Mouse (Mus musculus) kidney, adult 2 months (tissue): ENCODE measurements at regions not wholly inside any gene's neighbourhood (a gene's known extent, or its start where the extent isn't known, plus 50 kb on each side); places are given as distances from the start of the nearest gene placed in this dataset.

Source experiments
- DNase-seq: peaks from one replicate; pipeline ENCODE4 v3.0.0; 2021
- H3K27ac ChIP-seq: fragments of 200-500 bp; 2 replicates; pipeline ENCODE4 v1.5.1; 2012; ENCODE audit warnings: low read depth, low read length, control low read depth, inconsistent platforms; ENCODE audit not compliant: insufficient read depth
- H3K27me3 ChIP-seq: fragments of 200-500 bp; replicated peaks from 2 replicates; pipeline ENCODE4 v1.6.1; 2012; ENCODE audit warnings: mild to moderate bottlenecking, moderate library complexity, low read length, inconsistent platforms; ENCODE audit not compliant: control insufficient read depth, insufficient read depth
- H3K36me3 ChIP-seq: fragments of 200-500 bp; 2 replicates; pipeline ENCODE4 v1.6.1; 2012; ENCODE audit warnings: mild to moderate bottlenecking, moderate library complexity, low read length, inconsistent platforms; ENCODE audit not compliant: control insufficient read depth, insufficient read depth
- H3K4me1 ChIP-seq: fragments of 200-500 bp; 2 replicates; pipeline ENCODE4 v1.6.1; 2011; ENCODE audit warnings: low read length; ENCODE audit not compliant: control insufficient read depth, insufficient read depth
- H3K4me3 ChIP-seq: fragments of 200-500 bp; 2 replicates; pipeline ENCODE4 v1.5.1; 2011; ENCODE audit warnings: mild to moderate bottlenecking, low read depth, low read length, control low read depth; ENCODE audit not compliant: insufficient read depth
- CTCF ChIP-seq: fragments of 200-500 bp; conservative IDR thresholded peaks from 2 replicates; pipeline ENCODE4 v1.5.1; 2011; ENCODE audit warnings: low read depth, mild to moderate bottlenecking, control low read depth, low read length, moderate library complexity, mixed read lengths; ENCODE audit not compliant: insufficient read depth, insufficient read length
- POLR2A ChIP-seq: fragments of 200-500 bp; IDR thresholded peaks from one replicate; pipeline ENCODE4 v1.6.1; 2011; ENCODE audit warnings: low read depth, low read length, control low read depth
- WGBS: fragments of 180-500 bp; shearing (Covaris S2); methylation state at CpG from one replicate; pipeline ENCODE4 v1.1.7; 2018; 5-methylcytosine and 5-hydroxymethylcytosine counted together

DNA sequence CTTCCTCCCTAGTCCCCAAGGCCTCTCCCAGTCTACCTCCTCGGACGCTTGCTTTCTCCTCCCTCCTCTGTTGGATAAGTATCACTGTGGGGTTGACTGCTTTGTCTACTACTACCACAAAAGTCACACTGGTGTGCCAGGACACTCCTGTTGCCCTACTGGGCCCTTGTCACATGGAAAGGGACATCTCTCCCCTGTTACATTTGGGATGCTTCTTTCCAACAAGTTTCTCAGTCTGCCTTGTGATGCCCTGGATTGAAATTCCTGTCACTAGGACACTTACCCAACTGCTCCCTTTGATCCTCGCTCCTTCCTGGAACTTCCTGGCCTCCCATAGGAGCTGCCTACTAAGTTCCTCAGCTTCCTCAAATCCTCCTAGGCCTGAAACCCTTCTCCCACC is 501.9 kb upstream of the Nox3 start:
- H3K4me1 ChIP-seq = no peaks in the 10 kb centered on the region
- no peak overlapping the region for H3K27ac ChIP-seq
- TF ChIP-seq POLR2A = no peak
- TF ChIP-seq CTCF = no peak
- no peaks in the 10 kb centered on the region for H3K36me3 ChIP-seq
- WGBS = 85% methylated on average over 3 of the region's 3 CpGs
- no peak for DNase-seq
- no peaks in the 10 kb centered on the region for H3K27me3 ChIP-seq
- H3K4me3 ChIP-seq = no peak overlapping the region

DNA sequence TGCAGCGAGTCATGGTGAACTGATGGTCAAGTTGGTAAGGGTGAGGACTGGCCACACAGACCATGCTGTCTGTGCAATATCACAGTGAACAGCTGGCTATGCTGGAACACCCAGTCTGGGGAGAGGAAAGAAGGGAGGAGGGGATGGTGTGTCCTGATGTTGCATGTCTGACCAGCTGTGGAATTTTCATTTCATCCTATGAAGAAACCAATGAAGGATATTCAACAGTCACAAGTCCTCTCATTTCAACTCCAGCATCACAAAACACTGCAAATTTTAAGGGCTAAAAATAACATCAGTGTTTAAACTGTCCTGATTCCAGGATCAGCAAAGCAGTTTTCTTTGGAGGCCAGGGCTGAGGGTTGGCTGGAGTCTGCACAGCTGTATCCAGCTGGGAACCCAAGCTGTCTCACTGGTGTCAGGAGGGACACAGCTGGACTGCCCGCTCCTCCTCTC is 503.7 kb upstream of the Nox3 start:
- Histone ChIP-seq H3K27ac (no peak overlapping the region), H3K27me3 (no peaks in the 10 kb centered on the region), H3K4me1 (no peaks in the 10 kb centered on the region), H3K36me3 (no peaks in the 10 kb centered on the region), H3K4me3 (no peak overlapping the region)
- WGBS = 90% methylated on average over 2 of the region's 2 CpGs
- TF ChIP-seq POLR2A (no peak), CTCF (no peak)
- peak; percentile 69 for DNase-seq

DNA sequence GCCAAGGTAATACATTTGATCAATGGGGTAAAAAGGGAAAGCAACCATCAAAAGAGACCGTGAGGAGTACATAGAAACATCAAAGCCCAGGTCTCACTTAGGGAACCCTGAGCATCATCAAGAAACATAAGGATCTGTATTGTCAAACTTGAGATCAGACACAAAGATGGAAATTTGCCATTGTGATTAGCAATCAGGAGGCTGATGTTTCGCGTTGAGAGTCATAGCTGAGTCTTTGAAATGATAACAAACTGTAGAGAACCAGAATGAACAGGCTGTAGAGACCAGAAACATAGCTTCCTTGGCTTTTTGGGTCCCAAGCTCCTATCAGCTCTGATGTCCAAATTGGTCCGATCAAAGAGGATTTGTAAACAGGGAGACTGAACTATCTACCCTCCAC is 505.2 kb upstream of the Nox3 start:
- WGBS = 92% methylated on average over 4 of the region's 4 CpGs
- H3K4me1 ChIP-seq = no peaks in the 10 kb centered on the region
- H3K27ac ChIP-seq = no peak overlapping the region
- DNase-seq = no peak
- TF ChIP-seq CTCF = no peak
- TF ChIP-seq POLR2A = no peak
- no peaks in the 10 kb centered on the region for H3K36me3 ChIP-seq
- no peaks in the 10 kb centered on the region for H3K27me3 ChIP-seq
- no peak overlapping the region for H3K4me3 ChIP-seq

DNA sequence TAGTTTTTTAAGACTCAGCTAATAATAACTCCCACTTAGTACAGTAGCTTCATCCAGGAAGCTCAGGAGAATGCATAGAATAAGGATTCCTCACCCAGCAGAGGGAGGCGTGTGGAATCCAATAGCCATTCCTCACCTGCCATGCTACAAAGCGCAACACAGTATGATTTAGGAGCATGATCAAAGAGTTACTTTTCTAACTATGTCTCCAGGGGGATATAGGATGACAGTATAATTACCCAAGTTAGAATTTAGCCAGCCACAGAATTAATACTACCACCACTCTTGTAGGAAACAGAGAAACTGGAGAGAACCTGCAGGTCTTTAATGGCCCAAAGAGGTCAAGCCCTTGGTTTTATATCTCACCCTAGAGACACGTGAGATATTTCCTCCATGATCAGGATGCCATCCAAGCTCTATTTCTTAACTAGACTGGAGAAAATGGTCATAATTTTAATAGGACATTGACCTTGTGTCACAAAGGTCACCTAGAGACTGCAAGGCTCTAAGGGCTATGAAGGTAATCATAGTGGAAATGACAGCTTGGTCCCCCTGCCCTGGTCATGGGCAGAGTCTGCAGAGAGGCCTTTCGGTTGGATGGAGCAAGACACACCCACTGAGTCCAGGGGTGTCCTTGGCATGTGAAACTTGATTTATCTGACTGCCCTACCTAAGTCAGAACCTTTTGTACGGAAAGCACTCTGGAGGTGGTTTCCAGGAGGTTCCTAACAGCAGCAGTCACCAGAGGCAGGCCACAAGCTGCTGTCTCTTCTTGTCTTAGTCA is 512.3 kb upstream of the Nox3 start:
- no peak for TF ChIP-seq POLR2A
- TF ChIP-seq CTCF = no peak
- 66% methylated on average over 5 of the region's 5 CpGs for WGBS
- Histone ChIP-seq H3K4me1 (no peaks in the 10 kb centered on the region), H3K27ac (no peak overlapping the region), H3K36me3 (no peaks in the 10 kb centered on the region), H3K4me3 (no peak overlapping the region), H3K27me3 (no peaks in the 10 kb centered on the region)
- DNase-seq = no peak

DNA sequence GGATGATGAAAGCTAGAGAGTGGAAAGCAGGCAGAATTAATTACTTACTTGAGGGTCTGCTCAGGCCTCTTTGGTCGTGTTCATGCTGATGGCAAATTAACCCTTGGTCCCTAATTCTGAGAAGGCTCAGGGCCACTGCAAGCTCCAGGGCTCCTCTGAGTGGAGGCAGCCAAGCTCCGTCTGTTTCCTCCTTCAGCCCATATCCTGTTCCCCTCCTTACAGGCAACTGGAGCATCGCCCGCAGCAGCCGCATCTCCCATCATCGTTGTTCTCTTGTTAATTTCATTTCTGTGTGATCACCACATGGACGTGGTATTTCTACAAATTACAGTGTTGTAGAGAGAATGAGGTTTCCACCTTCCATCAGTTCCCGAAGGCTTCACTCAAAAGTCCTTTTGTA is 513.6 kb upstream of the Nox3 start:
- Histone ChIP-seq H3K4me1 (no peaks in the 10 kb centered on the region), H3K27me3 (no peaks in the 10 kb centered on the region), H3K4me3 (no peak overlapping the region), H3K36me3 (no peaks in the 10 kb centered on the region), H3K27ac (no peak overlapping the region)
- no peak for DNase-seq
- WGBS = 74% methylated on average over 8 of the region's 8 CpGs
- TF ChIP-seq POLR2A (no peak), CTCF (no peak)

DNA sequence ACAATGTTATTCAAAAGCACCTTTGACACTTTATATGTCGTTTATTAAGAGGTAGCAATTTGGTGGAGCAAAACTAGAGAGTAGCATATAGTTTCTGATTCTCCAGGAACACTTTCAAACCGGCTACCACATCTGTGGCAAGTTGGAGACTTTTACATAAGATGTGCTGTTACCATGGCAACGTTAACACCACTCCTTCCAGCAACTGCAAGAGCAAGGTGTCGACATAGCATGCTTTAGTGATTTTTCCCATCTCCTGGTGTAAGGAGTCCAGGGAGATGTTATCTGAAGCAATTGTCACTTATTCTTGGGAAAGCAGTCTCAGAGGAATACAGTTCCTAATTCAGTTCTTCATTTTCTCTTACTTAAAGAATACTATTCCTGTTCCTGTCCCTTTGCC is 516.5 kb upstream of the Nox3 start:
- H3K4me1 ChIP-seq = no peaks in the 10 kb centered on the region
- no peak for TF ChIP-seq POLR2A
- TF ChIP-seq CTCF = no peak
- no peak overlapping the region for H3K27ac ChIP-seq
- DNase-seq = no peak
- H3K36me3 ChIP-seq = no peaks in the 10 kb centered on the region
- no peak overlapping the region for H3K4me3 ChIP-seq
- no peaks in the 10 kb centered on the region for H3K27me3 ChIP-seq
- WGBS = 58% methylated on average over 4 of the region's 4 CpGs

DNA sequence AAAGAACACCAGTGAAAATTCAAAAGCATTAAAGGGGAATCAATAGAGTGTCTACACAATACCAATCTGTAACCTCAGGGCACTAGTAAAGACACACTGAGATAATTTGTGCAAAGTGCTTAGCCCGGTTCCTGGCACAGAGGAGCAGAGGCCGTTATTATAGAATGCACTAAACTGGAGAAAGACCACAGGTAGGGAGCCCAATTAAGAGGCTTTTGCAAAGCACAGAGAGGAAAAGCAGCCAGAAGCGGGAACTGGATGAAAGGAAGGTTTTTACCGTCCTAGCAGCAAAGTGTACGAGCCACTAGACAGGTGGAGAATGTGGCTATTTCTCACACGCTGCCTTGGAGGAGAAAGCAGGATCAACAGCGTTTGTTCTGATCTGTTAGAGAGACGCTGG is 518.9 kb upstream of the Nox3 start:
- Histone ChIP-seq H3K27ac (no peak overlapping the region), H3K4me3 (no peak overlapping the region), H3K27me3 (no peaks in the 10 kb centered on the region), H3K36me3 (no peaks in the 10 kb centered on the region), H3K4me1 (no peaks in the 10 kb centered on the region)
- WGBS = 77% methylated on average over 8 of the region's 8 CpGs
- TF ChIP-seq POLR2A = no peak
- no peak for TF ChIP-seq CTCF
- DNase-seq = no peak

DNA sequence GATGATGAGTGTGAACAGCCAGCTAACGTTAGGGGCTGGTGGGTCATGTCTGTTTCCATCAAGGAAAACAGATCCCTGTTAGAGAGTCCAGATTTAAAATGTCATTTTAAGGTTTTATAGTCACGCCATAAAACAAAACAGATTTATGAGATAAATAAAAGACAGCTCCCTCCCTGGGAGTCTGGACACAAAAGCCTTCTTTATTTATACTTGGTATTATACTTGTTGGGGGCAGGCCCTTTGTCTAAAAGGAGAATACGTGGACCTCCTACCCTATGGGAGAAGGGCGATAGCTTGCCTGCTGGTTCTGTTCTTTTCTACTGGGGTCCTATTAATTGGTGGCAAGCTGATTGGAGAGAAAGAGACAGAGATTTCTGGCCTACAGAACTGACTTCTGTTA is 520.1 kb upstream of the Nox3 start:
- TF ChIP-seq POLR2A (no peak), CTCF (no peak)
- Histone ChIP-seq H3K36me3 (no peaks in the 10 kb centered on the region), H3K4me1 (peaks cover 3% of the 10 kb centered on the region; the same call in 1 of the 2 replicates), H3K4me3 (no peak overlapping the region), H3K27me3 (no peaks in the 10 kb centered on the region), H3K27ac (no peak overlapping the region)
- no peak for DNase-seq
- WGBS = 70% methylated on average over 4 of the region's 4 CpGs
